Mouse (Mus musculus): ENCODE data around the gene Pdzd2. TPM values are rescaled to one million over a fixed set of nuclear protein-coding genes. Genes with fewer than 3 reads are reported as not detected.

Gene Pdzd2
- total RNA-seq, 2 experiments from 2014 or later = 39.4 to 46.7 TPM

DNA sequence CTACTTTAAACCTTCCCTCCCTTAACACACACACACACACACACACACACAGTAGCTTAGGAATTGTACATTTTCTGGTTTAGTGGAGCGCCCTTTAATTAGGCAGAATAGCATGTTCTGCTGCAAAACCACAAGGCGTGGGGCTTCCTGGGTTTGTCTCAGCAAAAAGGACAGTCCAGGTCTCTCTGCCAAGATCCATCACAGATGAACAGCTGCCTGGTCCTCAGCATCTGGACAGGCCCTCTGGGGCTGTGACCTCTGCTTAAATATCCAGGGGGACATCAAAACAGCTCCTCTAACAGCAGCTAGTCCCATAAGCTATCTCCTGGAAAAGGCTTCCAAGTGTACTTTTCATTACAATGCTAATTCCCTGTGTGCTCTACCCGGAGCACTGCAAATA, 64.4 kb downstream of the Pdzd2 start:
- no peak for DNase-seq (ENCODE audit: low spot score in 2 of 2)

DNA sequence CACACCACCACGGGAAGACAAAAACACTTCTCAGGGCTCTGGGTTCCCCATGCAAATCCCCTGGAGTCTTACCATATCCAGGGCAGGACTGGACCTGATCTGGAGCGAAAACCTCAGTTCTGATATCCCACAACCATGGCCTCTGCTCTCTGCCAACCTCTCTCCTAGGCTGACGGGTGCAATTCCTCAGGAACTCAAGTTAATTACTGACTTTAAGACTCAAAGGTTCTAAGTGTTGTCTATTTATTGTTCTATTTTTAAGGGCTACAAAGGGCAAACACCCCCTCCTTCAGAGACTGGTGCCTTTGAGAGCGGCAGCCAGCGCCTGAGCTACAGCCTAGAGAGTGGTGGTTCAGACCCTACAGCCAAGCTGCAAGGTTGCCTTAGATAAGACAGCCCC, 65.7 kb downstream of the Pdzd2 start:
- DNase-seq (ENCODE audit: low spot score in 2 of 2) = no peak

DNA sequence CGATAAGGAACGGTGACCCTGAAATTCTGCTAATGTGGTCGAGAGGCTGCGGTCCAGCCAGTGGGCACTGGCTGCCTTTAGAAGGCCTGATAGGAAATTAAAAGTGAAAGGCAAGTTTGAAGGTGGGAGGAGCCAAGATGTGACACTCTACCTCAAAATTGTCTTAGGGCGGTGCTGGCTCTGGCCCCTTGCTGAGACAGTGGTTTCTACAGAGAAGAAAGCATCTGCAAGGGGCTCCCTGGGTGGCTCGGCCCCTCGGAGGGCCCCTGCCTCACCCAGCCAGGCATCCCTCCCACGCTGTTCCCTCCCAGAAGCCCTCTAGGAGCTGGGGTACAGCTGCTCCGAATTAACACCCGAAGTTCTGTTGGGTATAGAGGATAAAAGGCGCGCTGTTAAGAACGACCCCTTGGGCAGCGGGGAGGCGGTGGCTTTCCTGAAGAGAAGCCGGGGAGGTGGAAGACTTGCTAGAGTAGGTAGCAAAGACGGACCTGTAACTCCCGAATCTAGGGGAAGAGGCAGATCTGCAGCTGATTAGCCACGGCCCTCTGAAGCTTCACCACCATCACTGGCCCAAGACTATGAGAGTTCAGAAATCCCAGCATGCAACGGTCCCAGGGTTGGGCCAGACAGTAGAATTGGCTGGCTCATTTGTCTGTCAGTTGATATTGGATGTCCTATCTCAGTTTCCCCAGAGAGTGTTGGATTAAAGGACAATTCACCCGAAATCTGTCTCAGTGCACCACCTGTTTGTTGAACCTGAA, 71.8 kb downstream of the Pdzd2 start:
- DNase-seq (ENCODE audit: low spot score in 2 of 2) = no peak

DNA sequence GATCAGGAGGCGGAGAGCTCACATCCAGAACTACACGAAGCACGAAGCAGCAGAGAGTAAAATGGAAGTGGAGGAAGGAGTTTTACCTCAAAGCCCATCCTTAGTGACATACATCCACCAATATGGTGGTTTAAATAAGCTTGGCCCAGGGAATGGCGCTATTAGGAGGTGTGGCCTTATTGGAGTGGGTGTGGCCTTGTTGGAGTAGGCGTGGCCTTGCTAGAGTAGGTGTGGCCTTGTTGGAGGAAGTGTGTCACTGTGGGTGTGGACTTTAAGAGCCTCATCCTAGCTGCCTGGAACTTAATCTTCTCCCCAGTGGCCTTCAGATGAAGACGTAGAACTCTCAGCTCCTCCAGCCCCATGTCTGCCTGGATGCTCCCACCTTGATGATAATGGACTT, 73.8 kb downstream of the Pdzd2 start:
- DNase-seq (ENCODE audit: low spot score in 2 of 2) = no peak

DNA sequence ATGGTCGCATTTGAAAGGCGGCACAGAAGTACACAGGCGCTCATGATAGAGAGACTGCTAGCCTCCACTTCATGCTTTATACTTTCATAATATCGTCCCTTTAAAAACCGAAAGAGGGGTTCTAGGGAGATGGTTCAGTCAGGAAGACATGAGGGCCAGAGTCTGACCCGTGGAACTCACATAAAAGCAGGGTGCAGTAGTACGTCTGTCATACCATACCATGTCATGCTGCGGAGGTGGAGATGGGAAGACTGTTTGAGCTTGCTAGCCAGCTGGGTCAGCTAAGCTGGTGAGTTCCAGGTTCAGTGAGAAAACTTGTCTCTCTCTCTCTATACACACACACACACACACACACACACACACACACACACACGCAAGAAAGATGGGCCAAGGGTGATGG, 76.4 kb downstream of the Pdzd2 start:
- DNase-seq (ENCODE audit: low spot score in 2 of 2) = no peak

DNA sequence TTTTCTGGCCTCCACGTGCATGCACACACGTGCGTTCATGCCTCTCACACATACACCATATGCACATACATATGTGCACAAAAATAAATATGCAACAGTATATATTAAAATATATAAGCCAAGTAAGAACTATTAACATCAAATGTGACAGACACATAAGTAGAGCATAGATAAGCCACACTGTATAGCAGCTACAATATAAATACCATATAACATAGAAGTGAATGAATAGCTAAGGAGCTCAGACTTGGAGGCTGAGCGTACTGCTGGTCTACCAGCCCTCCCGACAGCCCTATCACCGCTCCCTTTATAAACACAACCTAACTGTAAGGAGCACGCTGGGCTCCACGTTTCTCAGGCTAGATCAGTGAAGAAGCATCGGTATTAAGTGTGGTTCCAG, 79.4 kb downstream of the Pdzd2 start:
- DNase-seq (ENCODE audit: low spot score in 2 of 2) = no peak

DNA sequence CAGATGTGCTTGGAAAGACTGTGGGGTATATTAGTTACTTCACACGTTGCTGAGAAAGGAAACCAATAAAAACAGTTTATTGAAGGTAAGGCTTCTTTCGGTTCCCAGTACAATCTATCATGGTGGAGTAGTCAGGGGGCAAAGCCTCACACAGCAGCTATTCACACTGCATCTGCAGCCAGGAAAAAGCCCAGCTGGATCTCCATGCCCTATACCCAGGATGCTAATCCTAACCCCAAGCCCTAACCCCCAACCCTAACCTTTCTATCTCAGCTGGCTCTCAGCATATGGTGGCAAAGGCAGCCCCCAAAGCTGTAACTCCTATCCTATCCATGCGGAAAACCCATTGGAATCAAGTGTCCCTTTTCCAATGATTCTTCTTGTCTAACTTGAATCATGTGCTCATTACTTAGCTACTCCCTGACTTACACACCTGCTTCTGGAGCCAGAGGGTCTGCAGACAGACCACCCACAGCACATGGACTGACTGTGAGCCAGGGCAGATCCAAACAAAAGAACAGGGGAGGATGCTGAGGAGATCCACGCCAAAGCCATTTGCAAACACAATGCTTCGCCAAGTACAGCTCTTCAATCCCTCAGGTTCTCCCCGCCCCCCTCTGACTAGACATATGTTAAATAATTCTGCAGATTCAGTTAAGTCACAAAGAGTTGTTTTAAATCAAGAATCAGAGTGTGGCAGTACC, 83.6 kb downstream of the Pdzd2 start:
- DNase-seq (ENCODE audit: low spot score in 2 of 2) = no peak

DNA sequence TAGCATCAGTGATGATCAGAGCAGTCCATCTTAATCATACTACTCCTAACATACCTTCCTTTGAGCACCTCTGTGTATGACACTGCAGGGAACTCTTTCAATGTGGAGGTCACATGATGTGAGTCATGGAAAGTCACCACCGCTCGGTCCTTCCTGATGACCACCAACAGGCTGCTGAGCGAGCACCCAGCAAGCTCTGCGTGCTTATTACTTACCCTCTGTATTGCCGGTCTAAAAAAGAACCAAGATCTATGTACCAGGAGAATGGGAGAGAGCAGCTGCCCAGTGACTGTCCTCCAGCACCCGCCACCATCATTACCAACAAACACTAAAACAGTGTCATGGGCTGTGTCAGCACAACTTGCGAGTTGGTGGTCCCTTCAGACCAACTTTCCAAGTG, 84.4 kb downstream of the Pdzd2 start:
- DNase-seq (ENCODE audit: low spot score in 2 of 2) = no peak

DNA sequence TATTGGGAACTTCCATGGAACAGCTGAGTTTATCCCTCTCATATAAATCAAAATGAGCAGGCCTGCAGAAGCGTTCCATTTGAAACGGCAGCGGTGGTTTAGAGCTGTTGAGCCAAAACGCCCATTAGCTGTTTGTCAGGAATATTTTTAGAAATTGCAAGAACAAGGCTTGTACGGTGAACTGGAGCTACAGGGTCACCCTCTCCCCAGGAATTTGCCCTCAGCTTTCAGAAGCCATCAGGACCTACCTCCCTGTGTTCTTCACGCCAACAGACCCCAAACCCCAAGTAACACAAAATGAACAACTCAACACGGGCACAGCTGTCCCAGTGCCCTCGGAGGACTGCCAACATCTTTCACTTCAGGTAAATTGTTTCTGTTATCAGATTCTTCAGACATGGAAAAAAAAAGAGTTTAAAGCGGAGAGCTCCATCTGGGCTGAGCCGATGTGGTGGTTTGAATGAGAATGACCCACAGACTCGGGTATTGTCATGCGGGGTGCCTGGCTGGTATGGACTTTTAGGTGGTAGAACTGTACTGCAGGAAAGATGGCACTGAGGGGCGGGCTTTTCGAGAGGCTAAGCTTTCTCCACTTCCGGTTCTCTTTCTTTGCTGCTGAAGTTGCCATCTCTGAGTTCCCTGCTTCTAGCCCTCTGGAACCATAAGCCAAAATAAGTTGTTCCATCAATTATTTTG, 87.2 kb downstream of the Pdzd2 start:
- DNase-seq (ENCODE audit: low spot score in 2 of 2) = no peak

DNA sequence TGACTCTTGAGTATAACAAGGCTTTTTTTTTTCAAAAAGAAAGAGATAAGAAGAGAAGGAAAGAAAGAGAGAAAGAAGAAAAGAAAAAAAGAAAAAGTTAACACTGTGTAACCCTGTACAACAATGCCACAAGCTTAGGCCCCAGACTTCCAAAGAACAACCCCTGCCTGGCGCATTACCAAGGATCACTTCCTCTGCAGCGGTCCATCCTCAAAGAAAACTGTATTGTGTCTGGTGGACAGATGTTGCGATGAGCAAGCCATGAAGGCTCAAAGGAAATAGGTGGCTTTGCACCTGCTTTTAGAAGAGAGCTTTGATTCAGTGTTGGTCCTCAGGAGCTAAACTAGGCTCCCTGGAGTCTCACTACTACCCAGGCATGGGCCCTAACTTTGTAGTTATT, 89.5 kb downstream of the Pdzd2 start:
- DNase-seq (ENCODE audit: low spot score in 2 of 2) = no peak

DNA sequence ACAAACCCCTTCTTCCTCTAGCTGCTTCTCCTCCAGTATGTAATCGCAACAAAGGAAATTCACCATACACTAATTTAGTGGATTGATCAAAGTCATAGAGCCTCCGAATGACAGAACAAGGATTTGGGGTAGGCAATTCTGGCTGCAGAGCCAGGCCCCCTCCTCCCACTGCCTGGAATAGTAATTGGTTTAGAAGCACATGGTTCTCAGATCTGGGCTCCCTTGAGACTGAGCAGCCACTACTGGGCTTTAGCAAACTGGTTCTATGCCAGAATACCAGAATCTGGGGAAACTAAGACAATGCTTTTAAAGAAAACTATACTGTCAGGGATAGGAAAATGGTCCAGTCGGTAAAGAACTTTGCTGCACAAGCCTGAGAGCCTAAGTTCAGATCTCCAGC, 90.0 kb downstream of the Pdzd2 start:
- no peak for DNase-seq (ENCODE audit: low spot score in 2 of 2)

DNA sequence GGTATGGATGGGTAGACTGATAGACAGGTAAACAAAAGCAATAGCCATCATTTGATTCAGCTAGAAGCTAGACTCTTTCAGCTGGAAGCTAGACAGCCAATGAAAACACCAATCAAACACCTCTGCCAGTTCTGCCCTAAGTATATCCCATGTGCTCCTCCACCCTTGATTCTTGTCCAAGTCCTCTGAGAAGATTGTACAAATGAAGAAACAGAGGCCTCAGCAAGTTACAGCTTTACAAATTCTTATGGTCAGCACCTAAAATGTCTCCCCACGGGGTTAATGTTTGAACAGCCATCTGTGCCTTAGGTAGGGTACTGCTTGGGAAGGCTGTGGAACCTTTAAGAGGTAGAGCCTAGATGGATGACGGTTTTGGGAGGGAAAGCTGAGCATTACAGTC, 90.6 kb downstream of the Pdzd2 start:
- no peak for DNase-seq (ENCODE audit: low spot score in 2 of 2)

DNA sequence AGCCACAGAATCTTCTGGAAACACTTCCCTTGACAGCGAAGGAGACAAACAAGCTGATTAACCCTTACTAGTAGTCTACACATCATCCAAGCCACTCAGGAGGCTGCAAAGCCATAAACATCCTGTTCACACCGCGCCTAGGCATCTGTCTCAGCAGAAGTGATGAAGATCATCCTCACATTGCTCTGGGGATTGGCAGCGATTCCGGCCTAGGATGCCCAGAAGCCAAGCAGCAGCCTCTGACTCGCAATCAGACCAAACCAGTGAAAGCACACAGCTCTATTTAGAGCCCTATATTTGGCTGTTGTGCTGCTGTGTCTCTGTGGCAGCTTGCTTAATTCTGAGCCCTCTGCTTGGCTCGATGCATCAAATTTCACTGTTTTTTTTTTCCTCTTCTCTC, 99.0 kb downstream of the Pdzd2 start:
- DNase-seq (ENCODE audit: low spot score in 2 of 2) = peak; percentile 22 to 37

DNA sequence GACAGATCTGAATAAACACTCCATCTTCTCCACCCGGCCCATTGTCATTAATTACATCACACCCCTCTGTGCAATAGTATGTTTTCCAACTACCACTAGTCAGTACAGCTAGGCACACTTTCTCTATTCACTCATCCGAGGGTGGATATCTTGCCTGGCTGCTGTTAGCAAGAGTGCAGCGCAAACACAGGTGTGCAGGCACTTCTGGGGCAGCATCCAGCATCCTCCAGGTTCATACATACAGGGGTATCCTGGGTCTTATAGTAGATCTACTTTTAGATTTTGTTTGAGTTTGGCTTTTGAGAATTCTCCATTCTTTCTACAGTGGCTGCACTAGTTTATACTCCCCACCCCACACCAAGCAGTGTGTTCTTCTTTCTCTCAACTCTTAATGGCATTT, 99.9 kb downstream of the Pdzd2 start:
- no peak for DNase-seq (ENCODE audit: low spot score in 2 of 2)

DNA sequence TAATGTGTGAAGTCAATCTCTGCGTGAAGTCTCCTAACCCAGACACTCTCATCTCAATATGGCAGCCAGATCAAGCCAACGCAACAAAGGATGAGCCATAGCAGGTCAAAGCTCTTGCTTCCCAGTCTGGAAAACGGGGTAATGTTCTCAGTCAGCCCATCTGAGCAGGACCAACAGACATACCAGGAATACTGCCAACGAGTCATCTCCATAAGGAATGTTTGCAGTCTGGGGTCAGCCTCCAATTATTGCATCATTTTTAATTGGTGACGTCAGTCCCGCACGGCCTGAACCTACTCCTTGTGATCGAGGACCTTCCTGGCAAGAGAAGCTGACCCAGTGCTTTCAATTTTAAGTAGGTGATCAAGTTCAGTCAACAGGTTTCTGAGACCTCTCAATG, 100.5 kb downstream of the Pdzd2 start:
- no peak for DNase-seq (ENCODE audit: low spot score in 2 of 2)

DNA sequence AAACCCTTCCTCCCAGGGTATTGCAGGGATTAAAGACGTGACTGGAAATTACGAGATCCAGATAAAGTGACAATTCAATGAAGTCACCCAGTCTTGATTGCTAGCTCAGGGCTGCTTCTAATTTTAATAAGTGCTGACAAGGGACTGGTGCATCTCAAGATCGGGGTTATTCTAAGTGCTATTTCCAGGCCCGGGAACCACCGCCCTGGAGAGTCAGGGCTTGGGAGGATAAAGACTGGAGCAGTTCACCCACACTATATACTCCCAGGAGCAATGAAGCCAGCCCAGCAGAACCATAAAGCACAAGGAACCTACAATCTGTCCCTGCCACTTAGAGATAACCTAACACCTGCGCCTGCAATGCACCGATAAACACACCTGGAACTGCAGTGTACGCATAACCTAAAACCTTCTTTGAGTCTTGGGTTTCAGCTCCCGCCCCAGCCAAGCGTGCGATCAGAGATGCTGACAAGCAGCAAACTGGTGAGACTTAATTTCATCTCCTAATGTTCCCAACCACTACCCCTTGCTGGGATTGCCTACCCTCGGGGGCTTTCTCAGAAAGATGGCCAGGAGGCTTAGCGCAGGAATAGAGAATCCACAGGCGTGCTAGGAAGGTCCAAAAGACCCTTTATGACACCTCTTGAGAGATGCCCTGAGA, 101.2 kb downstream of the Pdzd2 start:
- no peak for DNase-seq (ENCODE audit: low spot score in 2 of 2)

DNA sequence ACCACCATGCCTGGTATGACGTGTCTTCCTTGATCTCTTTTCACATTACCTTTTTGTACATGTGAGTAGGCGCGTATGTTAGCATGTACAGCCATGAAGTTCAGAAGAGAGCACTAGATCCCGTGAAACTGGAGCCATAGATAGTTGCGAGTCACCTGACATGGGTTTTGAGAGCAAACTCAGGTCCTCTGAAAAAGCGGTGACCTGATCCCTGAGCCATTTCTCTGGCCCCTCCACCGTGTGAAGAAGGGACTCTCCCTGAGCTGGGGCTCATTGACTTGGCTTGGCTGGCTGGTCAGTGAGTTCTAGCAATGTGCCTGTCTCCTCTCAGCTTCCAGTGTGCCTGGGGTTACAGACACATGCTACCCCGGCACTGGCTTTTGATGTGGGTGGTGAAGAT, 102.2 kb downstream of the Pdzd2 start:
- no peak for DNase-seq (ENCODE audit: low spot score in 2 of 2)

DNA sequence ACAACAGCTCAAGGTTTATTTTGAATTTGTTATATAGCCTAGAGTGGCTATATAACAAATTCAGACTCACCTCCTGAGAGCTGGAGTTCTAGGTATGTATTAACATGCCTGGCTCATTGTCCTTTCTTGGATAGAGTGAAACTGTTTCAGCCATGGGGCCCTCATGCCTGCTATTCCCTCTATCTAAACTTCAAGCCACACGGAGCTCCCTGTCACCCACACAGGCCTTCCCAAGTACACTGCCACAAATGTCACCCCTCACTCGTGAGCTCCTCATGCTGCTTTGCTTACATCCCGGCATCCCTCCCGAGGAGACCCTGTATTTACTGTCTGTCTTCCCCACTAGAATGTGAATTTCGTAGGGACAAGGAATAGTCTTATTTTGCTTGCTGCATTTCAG, 103.3 kb downstream of the Pdzd2 start:
- no peak for DNase-seq (ENCODE audit: low spot score in 2 of 2)

DNA sequence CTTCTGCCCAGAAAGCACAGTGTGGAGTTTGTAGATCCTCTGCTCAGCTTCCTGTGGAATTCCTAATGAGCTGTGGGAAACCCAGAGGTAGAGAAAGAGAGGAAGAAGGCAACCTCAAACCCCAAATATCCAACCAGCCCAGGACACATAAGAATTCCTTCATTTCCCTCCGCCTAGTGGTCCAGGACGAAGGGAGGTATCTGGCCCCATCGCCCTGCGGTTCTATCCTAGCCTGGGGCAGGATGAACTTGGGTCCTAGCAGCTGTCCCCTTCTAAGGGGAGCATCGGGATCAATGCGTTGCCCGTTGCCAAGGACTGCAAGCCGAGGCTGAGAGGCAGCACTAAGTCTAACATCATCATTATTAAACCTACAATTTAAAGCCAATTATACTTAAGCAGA, 104.8 kb downstream of the Pdzd2 start:
- DNase-seq (ENCODE audit: low spot score in 2 of 2) = no peak

DNA sequence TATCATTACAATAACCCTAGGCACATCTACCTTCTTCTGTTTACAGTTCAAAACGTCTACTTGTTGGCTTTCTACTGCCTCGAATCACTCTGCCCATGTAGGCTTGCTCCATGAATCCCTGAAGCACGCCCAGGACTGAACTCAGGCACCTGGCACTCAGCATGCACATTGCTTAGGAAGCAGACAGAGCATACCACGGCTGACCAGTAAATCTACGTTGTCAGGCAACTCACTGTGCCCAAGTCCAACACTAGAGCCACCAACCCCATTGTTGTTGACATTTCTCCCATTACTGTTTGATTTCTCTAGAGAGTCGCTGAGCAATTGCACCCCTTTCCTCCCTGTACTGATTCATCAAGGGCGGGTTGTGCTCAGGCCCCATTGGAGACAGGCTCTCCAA, 110.6 kb downstream of the Pdzd2 start:
- no peak for DNase-seq (ENCODE audit: low spot score in 2 of 2)

DNA sequence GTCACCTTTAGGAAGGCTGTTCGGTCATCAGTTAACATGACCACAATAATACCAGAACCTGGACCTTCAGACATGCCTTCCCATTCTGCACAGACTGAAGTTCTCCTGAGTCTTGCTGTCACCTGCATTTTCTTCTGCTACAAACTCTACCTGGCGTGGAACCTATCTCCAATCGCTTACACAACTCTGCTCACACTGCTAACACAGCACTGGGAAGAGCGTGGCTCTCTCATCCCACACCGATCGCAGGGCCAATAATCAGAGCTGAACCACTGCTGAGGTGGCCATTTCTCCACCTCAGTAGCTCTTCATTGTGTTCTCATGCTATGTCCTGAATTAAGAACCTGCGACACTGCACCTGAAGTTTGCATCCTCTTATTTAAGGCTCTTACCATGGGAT, 111.3 kb downstream of the Pdzd2 start:
- DNase-seq (ENCODE audit: low spot score in 2 of 2) = no peak

DNA sequence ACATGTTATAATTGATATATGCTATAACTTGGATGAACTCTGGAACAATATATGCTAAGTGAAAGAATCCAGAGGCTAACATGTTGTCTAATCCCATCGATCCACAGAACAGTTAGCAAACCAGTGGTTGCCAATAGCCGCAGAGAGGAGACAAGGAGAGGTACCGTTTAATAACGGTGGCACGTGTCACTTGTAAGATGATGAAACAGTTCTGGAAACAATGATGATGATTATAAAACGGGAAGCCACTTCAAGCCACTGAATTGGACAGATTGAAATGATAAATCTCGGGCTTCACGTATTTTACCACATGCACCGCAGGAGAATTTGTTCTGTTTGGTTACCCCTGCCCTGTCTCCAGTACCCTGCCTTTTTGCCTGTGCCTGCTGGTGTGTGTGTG, 112.8 kb downstream of the Pdzd2 start:
- no peak for DNase-seq (ENCODE audit: low spot score in 2 of 2)
